Mouse (Mus musculus) heart, postnatal 0 days (tissue): ENCODE measurements around the gene 2810004N23Rik. TPM values are rescaled to one million over a fixed set of nuclear protein-coding genes. Genes with fewer than 3 reads are reported as not detected.

ENCODE experiments used
- ATAC-seq: fragments of 200-750 bp; cut with Nextera tagmentation; 2 replicates; pipeline ENCODE4 v1.8.0; 2017; ENCODE audit warnings: low read depth, moderate number of reproducible peaks, moderate library complexity; ENCODE audit not compliant: insufficient read depth
- DNase-seq: peaks from one replicate; pipeline ENCODE4 v3.0.0-alpha.2; 2016; ENCODE audit warnings: low spot score
- H3K27ac ChIP-seq: fragments of 300-500 bp; sonication (generic); 2 replicates; pipeline ENCODE4 v1.5.1; 2014; ENCODE audit warnings: low read depth, mild to moderate bottlenecking
- H3K27me3 ChIP-seq: fragments of 300-500 bp; sonication (generic); 2 replicates; pipeline ENCODE4 v1.6.1; 2014; ENCODE audit warnings: low read length, mixed read lengths; ENCODE audit not compliant: control insufficient read depth, insufficient read depth
- H3K36me3 ChIP-seq: fragments of 300-500 bp; sonication (generic); replicated peaks from 2 replicates; pipeline ENCODE4 v1.6.1; 2014; ENCODE audit warnings: low read length, mixed read lengths; ENCODE audit not compliant: control insufficient read depth, insufficient read depth
- H3K4me1 ChIP-seq: fragments of 300-500 bp; sonication (generic); 2 replicates; pipeline ENCODE4 v1.6.1; 2014; ENCODE audit warnings: antibody characterized with exemption; ENCODE audit not compliant: control insufficient read depth, insufficient read depth
- H3K4me2 ChIP-seq: fragments of 300-500 bp; sonication (generic); 2 replicates; pipeline ENCODE4 v1.6.1; 2014; ENCODE audit warnings: low read depth, mild to moderate bottlenecking, low read length, moderate library complexity
- H3K4me3 ChIP-seq: fragments of 300-500 bp; sonication (generic); 2 replicates; pipeline ENCODE4 v1.5.1; 2014; ENCODE audit warnings: low read depth, low read length
- H3K9ac ChIP-seq: fragments of 300-500 bp; sonication (generic); replicated peaks from 2 replicates; pipeline ENCODE4 v1.6.1; 2014; ENCODE audit warnings: low read depth, low read length, mixed read lengths
- H3K9me3 ChIP-seq: fragments of 300-500 bp; sonication (generic); replicated peaks from 2 replicates; pipeline ENCODE4 v1.6.1; 2016; ENCODE audit warnings: low read length; ENCODE audit not compliant: control insufficient read depth
- CTCF ChIP-seq: IDR thresholded peaks from 2 replicates; pipeline ENCODE4 v1.5.1; 2016; ENCODE audit warnings: antibody characterized with exemption, control low read depth, low read depth
- EP300 ChIP-seq: IDR thresholded peaks from 2 replicates; pipeline ENCODE4 v1.6.1; 2016; ENCODE audit warnings: antibody characterized with exemption, low read depth
- WGBS: fragments of 180-500 bp; shearing (Covaris S2); extraction: QIAGEN DNeasy Blood & Tissue Kit; methylation state at CpG from one replicate; pipeline ENCODE4 v1.1.7; 2014; 5-methylcytosine and 5-hydroxymethylcytosine counted together
- polyA plus RNA-seq: library from polyadenylated mRNA; unstranded; fragments of >200 nt; fragmentation: Nextera tagmentation; extraction: Ambion mirVana; gene quantifications from 2 replicates; pipeline ENCODE4 v1.2.1, GENCODE M21; 2015
- total RNA-seq: library from RNA; depleted of rRNA; stranded (reverse); fragments of >200 nt; gene quantifications from 2 replicates; pipeline ENCODE4 v1.2.3, GENCODE M21; 2014; ENCODE audit warnings: low replicate concordance; rRNA removed

2810004N23Rik gene
- total and polyA plus RNA-seq, 2 experiments from 2014 or later, result 45.9 to 49.6 TPM

DNA sequence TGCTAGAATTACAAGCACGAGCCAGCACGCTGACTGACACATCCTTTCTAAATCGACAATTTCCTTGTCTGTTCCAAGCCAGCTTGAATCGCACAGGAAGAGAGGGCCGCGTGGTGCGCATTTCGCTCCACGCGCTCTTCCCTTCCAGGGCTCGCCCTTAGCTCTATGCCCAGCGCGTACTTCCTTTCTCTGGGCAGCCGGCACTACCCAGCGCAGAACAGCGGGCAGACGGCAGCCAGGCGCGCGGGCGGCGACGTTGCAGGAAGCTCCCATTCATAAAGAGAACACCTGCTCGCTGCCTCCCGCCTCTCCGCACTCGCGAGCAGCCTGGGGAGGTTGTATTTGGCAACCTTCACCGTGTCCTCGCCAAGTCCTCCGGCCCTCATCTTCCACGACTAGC is 70.7 kb downstream of the 2810004N23Rik start:
- Histone ChIP-seq H3K4me2 (peak overlapping the region; percentile 97), H3K9me3 (no peaks in the 10 kb centered on the region), H3K4me3 (peak overlapping the region; percentile 59), H3K27ac (no peak overlapping the region), H3K4me1 (peaks cover 21% of the 10 kb centered on the region), H3K27me3 (peaks cover 56% of the 10 kb centered on the region), H3K9ac (no peak overlapping the region), H3K36me3 (no peaks in the 10 kb centered on the region)
- no peak for TF ChIP-seq EP300
- TF ChIP-seq CTCF, result no peak
- WGBS, result under 1% methylated on average over 32 of the region's 32 CpGs
- no peak for DNase-seq
- no peak for ATAC-seq

DNA sequence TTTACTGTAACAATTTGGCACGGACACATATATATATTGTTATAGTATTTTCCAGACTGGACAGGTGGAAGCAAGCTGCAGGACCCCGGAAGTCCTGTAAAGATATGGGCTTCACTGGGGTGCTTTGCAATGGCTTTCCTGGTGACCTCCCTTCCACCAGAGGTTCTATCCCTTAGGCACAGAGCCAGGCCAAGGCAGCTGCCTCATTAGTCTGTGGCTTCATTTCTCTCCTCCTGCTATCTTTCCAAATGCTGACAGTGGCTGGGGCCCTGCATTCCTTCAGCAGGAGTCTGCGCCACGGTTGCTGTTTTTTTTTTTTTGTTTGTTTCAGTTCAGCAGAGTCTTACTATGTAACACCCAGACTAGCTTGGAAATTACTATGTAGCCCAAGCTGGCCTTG is 71.2 kb downstream of the 2810004N23Rik start:
- Histone ChIP-seq H3K9me3 (no peaks in the 10 kb centered on the region), H3K4me2 (peak overlapping the region; percentile 97), H3K4me1 (peaks cover 21% of the 10 kb centered on the region), H3K36me3 (no peaks in the 10 kb centered on the region), H3K27me3 (peaks cover 52% of the 10 kb centered on the region), H3K27ac (no peak overlapping the region), H3K9ac (no peak overlapping the region), H3K4me3 (peak overlapping the region; percentile 59; the same call in 1 of the 2 replicates)
- ATAC-seq (no peak), DNase-seq (no peak)
- 36% methylated on average over 4 of the region's 4 CpGs for WGBS
- no peak for TF ChIP-seq CTCF
- TF ChIP-seq EP300, result no peak

DNA sequence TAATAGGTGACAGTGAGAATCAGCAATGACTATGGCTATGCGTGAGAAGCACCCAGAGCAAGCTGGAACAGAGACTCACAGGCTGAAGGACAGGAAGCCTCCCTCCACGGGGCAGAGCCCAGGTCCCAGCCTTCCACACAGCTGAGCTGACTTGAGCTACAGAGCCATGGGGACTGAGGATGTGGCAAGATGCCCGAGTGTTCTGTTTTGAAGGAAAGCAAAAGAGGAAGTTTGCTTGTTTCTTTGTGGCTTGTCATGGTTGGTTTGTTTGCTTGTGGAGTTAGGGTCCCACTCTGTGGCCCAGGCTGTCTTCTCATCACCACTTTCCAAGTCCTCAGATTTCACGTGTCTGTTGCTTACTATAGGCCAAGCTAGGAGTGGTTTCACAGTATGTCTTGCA is 72.2 kb downstream of the 2810004N23Rik start:
- peaks cover 41% of the 10 kb centered on the region for H3K27me3 ChIP-seq
- H3K27ac ChIP-seq, result no peak overlapping the region
- DNase-seq (no peak), ATAC-seq (no peak)
- H3K36me3 ChIP-seq, result no peaks in the 10 kb centered on the region
- TF ChIP-seq EP300 (no peak), CTCF (no peak)
- H3K9me3 ChIP-seq, result no peaks in the 10 kb centered on the region
- no peak overlapping the region for H3K4me2 ChIP-seq
- no peak overlapping the region for H3K4me3 ChIP-seq
- H3K9ac ChIP-seq, result no peak overlapping the region
- WGBS, result 67% methylated on average over 4 of the region's 4 CpGs
- peaks cover 21% of the 10 kb centered on the region for H3K4me1 ChIP-seq

Other genes with a start within 250 kb of the 2810004N23Rik start
- gene 2310022B05Rik, start 199.8 kb downstream of the 2810004N23Rik start, total RNA-seq, result 144 and 164 TPM in 2 replicates
- gene 2310022B05Rik, start 199.8 kb downstream of the 2810004N23Rik start, polyA plus RNA-seq, result 29.8 and 30.7 TPM in 2 replicates
- gene Ttc13, start 141.1 kb downstream of the 2810004N23Rik start, total RNA-seq, result 15.3 and 18.7 TPM in 2 replicates
- gene Ttc13, start 141.1 kb downstream of the 2810004N23Rik start, polyA plus RNA-seq, result 13.7 and 15.7 TPM in 2 replicates
- gene Arv1, start 141.0 kb downstream of the 2810004N23Rik start, total RNA-seq, result 10.5 and 10.7 TPM in 2 replicates
- 8.9 and 11.0 TPM in 2 replicates for gene Arv1, start 141.0 kb downstream of the 2810004N23Rik start, polyA plus RNA-seq
- gene Fam89a, start 111.3 kb downstream of the 2810004N23Rik start, total RNA-seq, result not detected in 2 replicates
- 0.89 and 1.1 TPM in 2 replicates for gene Fam89a, start 111.3 kb downstream of the 2810004N23Rik start, polyA plus RNA-seq
- 0.04 and 0.08 TPM in 2 replicates for gene Trim67, start 70.0 kb downstream of the 2810004N23Rik start, total RNA-seq
- 0.07 and 0.08 TPM in 2 replicates for gene Trim67, start 70.0 kb downstream of the 2810004N23Rik start, polyA plus RNA-seq
- 77.2 and 117 TPM in 2 replicates for gene Gnpat, start 87 bp downstream of the 2810004N23Rik start, total RNA-seq
- gene Gnpat, start 87 bp downstream of the 2810004N23Rik start, polyA plus RNA-seq, result 114 and 115 TPM in 2 replicates
- gene Exoc8, start 34.6 kb upstream of the 2810004N23Rik start, total RNA-seq, result 9.0 and 16.9 TPM in 2 replicates
- 5.0 and 5.3 TPM in 2 replicates for gene Exoc8, start 34.6 kb upstream of the 2810004N23Rik start, polyA plus RNA-seq
- gene Sprtn, start 34.8 kb upstream of the 2810004N23Rik start, total RNA-seq, result 9.6 and 14.5 TPM in 2 replicates
- gene Sprtn, start 34.8 kb upstream of the 2810004N23Rik start, polyA plus RNA-seq, result 5.1 and 6.7 TPM in 2 replicates
- 60.9 and 79.6 TPM in 2 replicates for gene Egln1, start 86.2 kb upstream of the 2810004N23Rik start, total RNA-seq
- gene Egln1, start 86.2 kb upstream of the 2810004N23Rik start, polyA plus RNA-seq, result 16.5 and 17.7 TPM in 2 replicates
- 35.7 and 48.3 TPM in 2 replicates for gene Tsnax, start 149.9 kb upstream of the 2810004N23Rik start, total RNA-seq
- gene Tsnax, start 149.9 kb upstream of the 2810004N23Rik start, polyA plus RNA-seq, result 71.5 and 76.6 TPM in 2 replicates
- 4.0 and 5.2 TPM in 2 replicates for gene Disc1, start 191.1 kb upstream of the 2810004N23Rik start, total RNA-seq
- gene Disc1, start 191.1 kb upstream of the 2810004N23Rik start, polyA plus RNA-seq, result 1.2 and 1.3 TPM in 2 replicates